Mouse (Mus musculus) liver, adult 2 months (tissue): ENCODE results near the gene Klc3.

Experiments
- CTCF ChIP-seq: fragments of 200-500 bp; IDR thresholded peaks from 2 replicates; pipeline ENCODE4 v1.5.1; 2011; ENCODE audit warnings: low read depth, low read length, control low read depth
- POLR2A ChIP-seq: fragments of 200-500 bp; IDR thresholded peaks from 2 replicates; pipeline ENCODE4 v1.6.1; 2011; ENCODE audit warnings: low read length, control low read depth; ENCODE audit not compliant: insufficient read depth; ENCODE audit errors: extremely low read depth

DNA sequence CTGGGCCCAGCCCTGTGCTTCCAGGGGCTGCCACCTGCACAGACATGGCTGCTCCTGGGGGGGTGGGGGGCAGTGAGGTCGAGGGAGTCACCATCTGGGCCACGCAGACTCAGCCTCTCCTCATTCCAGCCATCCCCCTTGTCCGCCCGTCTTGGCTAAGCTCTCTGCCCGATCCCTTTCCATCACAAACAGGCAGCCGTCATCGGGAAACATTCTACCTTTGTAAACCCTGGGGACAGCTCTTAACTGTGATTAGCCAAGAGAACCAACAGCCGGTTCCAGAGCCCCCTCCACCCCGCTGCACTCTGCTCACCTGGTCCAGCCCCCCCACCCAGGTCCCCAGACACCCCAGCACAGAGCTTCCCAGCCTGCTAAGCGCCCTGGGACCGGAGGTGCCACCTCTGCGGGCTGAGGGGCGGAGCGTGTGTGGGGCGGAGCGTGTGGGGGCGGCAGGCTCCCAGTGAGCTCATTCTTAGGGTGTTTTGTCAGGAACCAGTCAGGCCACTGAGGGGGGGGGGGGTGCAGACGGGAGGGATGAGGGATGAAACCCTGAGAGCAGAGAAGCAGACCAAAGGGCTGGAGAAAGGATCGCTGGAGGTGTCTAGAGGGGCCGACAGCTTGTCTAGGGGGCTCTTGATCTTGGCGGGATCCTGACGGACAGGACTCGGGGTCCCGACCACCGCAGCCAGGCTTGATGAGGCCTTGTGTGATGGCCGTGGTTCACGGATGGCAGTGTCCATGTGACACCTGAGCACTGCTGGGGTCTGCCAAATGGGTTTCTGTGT lies 4.2 kb downstream of the Klc3 start:
- no peak for TF ChIP-seq CTCF
- TF ChIP-seq POLR2A, result no peak
